Mouse (Mus musculus) CH12.LX (cell line): ENCODE results near the gene Gnb1.

Experiments
- CTCF ChIP-seq, 2 experiments: IDR thresholded peaks in 1 of 2; conservative IDR thresholded peaks in 1 of 2; 2 replicates each; pipeline ENCODE4 v1.5.1; 2011 to 2012; ENCODE audit warnings: low read depth in 2 of 2, low read length in 2 of 2, improper control_type of control experiment in 1 of 2, inconsistent platforms in 1 of 2, mild to moderate bottlenecking in 1 of 2, moderate library complexity in 1 of 2
- EP300 ChIP-seq: IDR thresholded peaks from 2 replicates; pipeline ENCODE4 v1.6.1; 2011; ENCODE audit warnings: low read length, improper control_type of control experiment
- MAX ChIP-seq: IDR thresholded peaks from 2 replicates; pipeline ENCODE4 v1.6.1; 2011; ENCODE audit warnings: low read length, improper control_type of control experiment
- TCF12 ChIP-seq: IDR thresholded peaks from 2 replicates; pipeline ENCODE4 v1.6.1; 2014; ENCODE audit warnings: low read depth, mild to moderate bottlenecking, inconsistent platforms, low read length, improper control_type of control experiment
- ZC3H11A ChIP-seq: IDR thresholded peaks from 2 replicates; pipeline ENCODE4 v1.6.1; 2012; ENCODE audit warnings: low read depth, mild to moderate bottlenecking, inconsistent platforms, low read length, improper control_type of control experiment
- ZMIZ1 ChIP-seq: IDR thresholded peaks from 2 replicates; pipeline ENCODE4 v1.6.1; 2012; ENCODE audit warnings: low read depth, mild to moderate bottlenecking, inconsistent platforms, low read length, improper control_type of control experiment
- ZNF384 ChIP-seq: IDR thresholded peaks from 2 replicates; pipeline ENCODE4 v1.6.1; 2012; ENCODE audit warnings: low read depth, low read length, improper control_type of control experiment, inconsistent platforms

GRCm38 (mm10) chr4:155577741-155578140 is 86.6 kb downstream of the Gnb1 start:
- TF ChIP-seq EP300 (no peak), TCF12 (no peak), ZMIZ1 (no peak), ZC3H11A (no peak), CTCF (conservative IDR thresholded peaks at IDR 0.05 in 1 of 2, IDR thresholded peaks at IDR 0.05 in 1 of 2; ENCODE audit: low read depth in 2 of 2, low read length in 2 of 2) (no peak), ZNF384 (no peak), MAX (no peak)
